Mouse (Mus musculus) T-helper 2 cell (primary cell): ENCODE results near the gene Dnaja1.

ENCODE experiments used
- in situ Hi-C: fragments of 300-600 bp; cut with MboI, MseI; formaldehyde crosslinking; loops from one replicate; pipeline ENCODE4 v1.15.1; 2025; ENCODE audit warnings: high pct_unique_total_duplicates

Dnaja1 gene

GRCm38 (mm10) chr4:40731262-40731661 is 9.3 kb downstream of the Dnaja1 start:
- in situ Hi-C loops, result no loop called here

GRCm38 (mm10) chr4:40735351-40735750 is 13.4 kb downstream of the Dnaja1 start:
- in situ Hi-C loops, result no loop called here

- in situ Hi-C loops, result no loop called here
Measured at GRCm38 (mm10) chr4:40757157-40757779, 35.3 kb downstream of the Dnaja1 start.

GRCm38 (mm10) chr4:40757780-40758420 is 36.0 kb downstream of the Dnaja1 start, which contains the start of gene Smu1:
Gene Smu1 (minus strand): TSS chr4:40757923.
- in situ Hi-C loops, result no loop called here

- in situ Hi-C loops, result no loop called here
Measured at GRCm38 (mm10) chr4:40759876-40760275, 37.9 kb downstream of the Dnaja1 start.

GRCm38 (mm10) chr4:40774279-40775259 is 52.6 kb downstream of the Dnaja1 start:
- in situ Hi-C loops, result loop anchor here (5.0 kb wide), 2 partner anchors 78 to 133 kb away; partner anchors contain the start of gene B4galt1

GRCm38 (mm10) chr4:40776416-40776815 is 54.5 kb downstream of the Dnaja1 start:
- in situ Hi-C loops, result no loop called here

- in situ Hi-C loops, result no loop called here
Measured at GRCm38 (mm10) chr4:40777116-40777515, 55.2 kb downstream of the Dnaja1 start.

GRCm38 (mm10) chr4:40778656-40779055 is 56.7 kb downstream of the Dnaja1 start:
- in situ Hi-C loops, result no loop called here

- in situ Hi-C loops, result no loop called here
Measured at GRCm38 (mm10) chr4:40781143-40781542, 59.2 kb downstream of the Dnaja1 start.

GRCm38 (mm10) chr4:40781797-40782495 is 60.0 kb downstream of the Dnaja1 start:
- in situ Hi-C loops, result no loop called here

GRCm38 (mm10) chr4:40783049-40783448 is 61.1 kb downstream of the Dnaja1 start:
- in situ Hi-C loops, result no loop called here

GRCm38 (mm10) chr4:40784556-40785169 is 62.7 kb downstream of the Dnaja1 start:
- in situ Hi-C loops, result no loop called here

GRCm38 (mm10) chr4:40785620-40786166 is 63.7 kb downstream of the Dnaja1 start:
- in situ Hi-C loops, result no loop called here

- in situ Hi-C loops, result no loop called here
Measured at GRCm38 (mm10) chr4:40786578-40786977, 64.6 kb downstream of the Dnaja1 start.
